Mouse (Mus musculus) right cerebral cortex, postnatal 36 days (tissue): Measurements from ENCODE around the gene Trip6.

Source experiments
- DNase-seq, 2 experiments: peaks; one replicate each; pipeline ENCODE4 v3.0.0; 2022; ENCODE audit warnings: low spot score in 2 of 2, mixed read lengths in 1 of 2

Gene Trip6

GRCm38 (mm10) chr5:137338663-137339289 lies 24.6 kb upstream of the Trip6 start:
- no peak for DNase-seq

- DNase-seq: peak; percentile 87 to 90
Observed at GRCm38 (mm10) chr5:137338256-137338655, 24.1 kb upstream of the Trip6 start.

- DNase-seq: no peak
Observed at GRCm38 (mm10) chr5:137337190-137337589, 23.0 kb upstream of the Trip6 start.

- DNase-seq: no peak
Observed at GRCm38 (mm10) chr5:137335066-137335465, 20.9 kb upstream of the Trip6 start.

GRCm38 (mm10) chr5:137334317-137334716 lies 20.1 kb upstream of the Trip6 start:
- DNase-seq: no peak

- DNase-seq: peak; percentile 90
Observed at GRCm38 (mm10) chr5:137333512-137334174, 19.4 kb upstream of the Trip6 start, which contains the start of gene Slc12a9. Gene Slc12a9 (minus strand): TSS chr5:137333597.

GRCm38 (mm10) chr5:137332857-137333511 lies 18.8 kb upstream of the Trip6 start:
- DNase-seq: no peak

- DNase-seq: no peak
Observed at GRCm38 (mm10) chr5:137330910-137331309, 16.7 kb upstream of the Trip6 start.

GRCm38 (mm10) chr5:137320996-137321395 lies 6.8 kb upstream of the Trip6 start:
- no peak for DNase-seq

- no peak for DNase-seq
Observed at GRCm38 (mm10) chr5:137318570-137318969, 4.4 kb upstream of the Trip6 start.

GRCm38 (mm10) chr5:137317361-137317760 lies 3.2 kb upstream of the Trip6 start:
- no peak for DNase-seq

GRCm38 (mm10) chr5:137315084-137315903 lies 1.1 kb upstream of the Trip6 start:
- no peak for DNase-seq

GRCm38 (mm10) chr5:137313466-137314192 lies 575 bp downstream of the Trip6 start:
- DNase-seq: no peak

GRCm38 (mm10) chr5:137308356-137308755 lies 5.8 kb downstream of the Trip6 start:
- no peak for DNase-seq

- DNase-seq: peak; percentile 89
Observed at GRCm38 (mm10) chr5:137307071-137307912, 6.9 kb downstream of the Trip6 start, which contains the start of gene Srrt. Gene Srrt (minus strand): TSS chr5:137307674.

- no peak for DNase-seq
Observed at GRCm38 (mm10) chr5:137306439-137307005, 7.7 kb downstream of the Trip6 start.

GRCm38 (mm10) chr5:137305822-137306221 lies 8.4 kb downstream of the Trip6 start:
- no peak for DNase-seq

- no peak for DNase-seq
Observed at GRCm38 (mm10) chr5:137304816-137305215, 9.4 kb downstream of the Trip6 start.

GRCm38 (mm10) chr5:137304165-137304564 lies 10.0 kb downstream of the Trip6 start:
- no peak for DNase-seq

GRCm38 (mm10) chr5:137303609-137304008 lies 10.6 kb downstream of the Trip6 start:
- DNase-seq: no peak
